Mouse (Mus musculus) B cell, adult 2 months (primary cell): ENCODE data around the gene Mxra8.

Source experiments
- DNase-seq, 2 experiments: peaks; one replicate each; pipeline ENCODE4 v3.0.0; 2022

The Mxra8 gene

GRCm38 (mm10) chr4:155837404-155838010, 2.0 kb upstream of the Mxra8 start:
- no peak for DNase-seq

- no peak for DNase-seq
Measured at GRCm38 (mm10) chr4:155838187-155839153, 1.0 kb upstream of the Mxra8 start.

GRCm38 (mm10) chr4:155840076-155841002, 859 bp downstream of the Mxra8 start:
- DNase-seq, result no peak

DNA sequence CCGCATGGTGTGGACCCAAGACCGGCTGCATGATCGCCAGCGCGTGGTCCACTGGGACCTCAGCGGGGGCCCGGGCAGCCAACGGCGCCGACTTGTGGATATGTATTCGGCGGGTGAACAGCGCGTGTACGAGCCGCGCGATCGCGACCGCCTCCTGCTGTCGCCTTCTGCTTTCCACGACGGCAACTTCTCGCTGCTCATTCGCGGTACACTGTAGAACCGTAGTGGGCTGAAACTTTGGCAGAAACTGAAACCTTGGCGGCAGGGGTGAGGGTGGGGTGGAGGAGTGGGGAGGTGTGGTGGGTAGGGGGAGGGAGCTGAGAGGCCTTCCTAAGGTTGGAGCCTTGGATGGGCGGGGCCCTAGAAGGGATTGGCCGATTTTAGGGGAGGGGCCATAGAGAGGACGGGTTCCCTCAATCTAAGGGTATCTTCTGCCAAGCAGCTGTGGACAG, 1.5 kb downstream of the Mxra8 start:
- peak; percentile 78 to 80 for DNase-seq

- peak; percentile 39 to 42 for DNase-seq
Measured at GRCm38 (mm10) chr4:155841651-155842270, 2.3 kb downstream of the Mxra8 start.

DNA sequence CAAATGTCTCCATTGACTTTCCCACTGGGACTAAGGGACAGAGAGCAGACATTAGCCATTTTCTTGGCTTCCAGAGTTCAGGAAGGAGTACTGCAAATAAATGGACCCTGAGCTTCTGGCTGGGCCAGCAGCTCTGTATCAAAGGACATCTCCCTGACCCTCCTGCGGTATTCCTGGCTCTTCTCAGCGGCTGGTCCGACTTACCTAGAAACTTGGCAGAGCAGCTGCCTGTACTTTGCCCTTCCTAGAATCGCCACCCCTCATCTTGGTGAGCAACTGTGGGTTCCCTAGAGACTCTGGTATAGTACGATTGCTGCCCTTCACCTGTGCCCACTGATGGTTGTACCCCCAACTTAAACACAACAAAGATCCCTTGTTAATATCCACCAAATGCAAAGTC, 3.8 kb downstream of the Mxra8 start:
- DNase-seq, result no peak

DNA sequence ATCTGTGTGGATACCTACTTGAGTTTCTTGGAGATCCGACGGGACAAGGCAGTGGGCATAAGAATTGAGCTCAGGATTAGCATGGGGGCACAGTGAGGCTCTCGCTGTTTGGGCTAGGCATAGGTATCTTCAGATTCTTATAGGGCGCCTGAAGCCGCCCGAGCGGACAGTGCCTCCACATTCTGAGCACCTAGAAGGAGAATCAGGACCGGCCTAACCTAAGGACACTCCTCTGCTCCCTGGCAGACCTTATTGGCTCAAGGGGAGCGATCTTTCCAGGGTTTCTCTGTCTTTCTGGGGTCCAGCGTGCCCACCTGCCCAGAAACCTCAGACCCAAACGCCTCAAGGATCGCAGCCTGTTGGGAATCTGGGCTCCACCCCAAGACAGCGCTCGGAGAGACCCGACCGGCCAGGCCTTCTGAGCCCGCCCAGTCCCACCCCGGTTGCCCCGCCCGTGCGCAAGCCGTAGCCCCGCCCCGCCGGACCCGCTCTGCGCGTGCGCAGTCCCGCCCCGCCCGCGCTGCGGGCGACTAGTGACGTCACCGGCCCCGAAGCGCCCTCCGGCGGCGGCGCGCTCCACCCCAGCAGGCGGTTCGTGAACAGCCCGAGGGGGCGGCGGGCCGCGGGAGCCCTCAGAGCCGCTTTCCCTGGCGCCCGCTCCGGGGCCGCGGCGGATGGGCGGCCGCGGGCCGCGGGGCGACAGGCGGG, 7.5 kb downstream of the Mxra8 start, which contains the start of gene Dvl1:
Dvl1 (plus strand) TSS at position 532 of the 708 bp plus-strand sequence.
- peak; percentile 97 to 99 for DNase-seq

- DNase-seq, result peak; percentile 31 to 42
Measured at GRCm38 (mm10) chr4:155847591-155848352, 8.3 kb downstream of the Mxra8 start.

DNA sequence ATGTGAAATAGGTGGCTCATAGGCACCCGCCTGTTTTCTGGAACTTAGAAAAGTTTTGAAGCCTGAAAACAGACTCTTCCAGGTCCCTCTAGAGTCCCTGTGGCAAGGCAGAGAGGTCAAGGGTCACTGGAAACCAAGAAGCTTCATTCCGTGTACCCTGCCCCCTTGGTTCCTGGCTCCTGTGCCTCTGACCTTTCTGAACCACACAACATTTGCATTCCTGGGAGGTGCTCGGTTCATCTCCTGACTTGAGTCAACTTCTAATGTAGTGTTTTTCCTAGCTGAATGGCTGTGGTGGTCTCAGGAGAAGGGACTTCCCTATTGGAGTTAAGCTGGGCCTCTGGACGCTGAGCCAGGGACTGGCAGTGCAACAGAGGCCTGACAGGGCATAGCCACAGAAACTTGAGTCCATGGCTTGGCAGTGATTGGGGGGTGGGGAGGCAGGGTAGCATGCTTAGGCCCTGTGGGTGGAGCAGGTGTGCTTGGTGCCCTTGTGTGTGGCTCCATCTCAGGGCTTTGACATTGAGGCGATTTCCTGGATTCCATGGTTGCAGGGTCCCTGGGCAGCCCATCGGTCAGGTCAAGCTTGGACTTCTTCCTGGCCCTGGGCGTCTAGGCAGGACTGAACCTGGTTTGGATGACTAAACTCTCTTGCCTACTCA, 9.1 kb downstream of the Mxra8 start:
- DNase-seq, result no peak

DNA sequence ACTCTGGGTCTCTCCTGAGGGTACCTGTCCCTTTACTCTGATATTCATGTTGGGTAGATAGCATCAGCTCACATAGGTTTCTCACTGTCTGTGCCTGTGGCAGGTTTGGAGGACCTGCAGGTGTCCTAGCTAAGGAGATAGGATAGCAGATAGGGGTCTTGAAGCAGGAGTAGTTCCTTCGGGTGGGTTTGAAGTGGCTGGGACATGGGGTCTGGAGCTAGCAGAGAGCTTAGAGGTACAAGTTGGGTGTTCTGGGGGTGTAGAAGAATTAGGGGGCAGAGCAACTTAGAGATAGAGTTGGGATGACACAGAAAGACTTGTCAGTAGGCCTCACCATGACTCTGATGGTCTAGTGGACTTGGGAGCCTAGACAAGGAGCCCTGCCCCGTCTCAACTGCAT, 9.9 kb downstream of the Mxra8 start:
- DNase-seq, result no peak

DNA sequence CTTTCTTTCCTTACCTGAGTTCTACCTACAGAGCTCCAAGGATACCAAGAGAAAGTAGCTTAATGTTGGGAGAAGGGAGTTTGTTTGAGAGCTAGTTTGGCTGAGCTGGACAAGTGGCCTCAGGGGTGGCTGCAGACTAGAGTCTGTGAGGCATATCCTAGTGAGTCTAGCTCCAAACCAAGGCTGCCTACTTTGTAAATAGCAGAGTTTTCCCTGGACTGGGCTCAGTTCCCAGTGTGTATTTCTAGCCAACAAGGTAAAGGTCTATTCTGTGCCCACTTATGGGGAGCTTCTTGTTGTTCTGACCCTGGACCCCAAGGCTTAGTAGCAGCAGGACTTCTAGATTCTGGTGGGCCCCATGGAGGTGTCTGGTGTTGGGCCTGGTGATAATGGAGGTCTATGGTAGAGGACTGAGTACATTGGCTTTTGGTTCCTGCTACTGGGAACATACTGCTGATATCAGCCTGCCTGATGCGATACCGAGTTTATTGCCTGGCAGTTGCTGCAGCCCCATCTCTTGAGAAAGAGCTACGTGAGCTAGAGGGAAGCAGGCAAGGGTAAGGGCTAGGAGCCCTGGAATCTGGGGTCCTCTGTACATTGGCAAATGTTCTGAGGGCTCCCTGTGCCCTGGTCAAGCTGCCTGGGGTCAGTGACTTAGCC, 10.4 kb downstream of the Mxra8 start:
- DNase-seq, result no peak

GRCm38 (mm10) chr4:155851368-155851767, 11.9 kb downstream of the Mxra8 start:
- DNase-seq, result no peak

GRCm38 (mm10) chr4:155851951-155852411, 12.5 kb downstream of the Mxra8 start:
- no peak for DNase-seq

DNA sequence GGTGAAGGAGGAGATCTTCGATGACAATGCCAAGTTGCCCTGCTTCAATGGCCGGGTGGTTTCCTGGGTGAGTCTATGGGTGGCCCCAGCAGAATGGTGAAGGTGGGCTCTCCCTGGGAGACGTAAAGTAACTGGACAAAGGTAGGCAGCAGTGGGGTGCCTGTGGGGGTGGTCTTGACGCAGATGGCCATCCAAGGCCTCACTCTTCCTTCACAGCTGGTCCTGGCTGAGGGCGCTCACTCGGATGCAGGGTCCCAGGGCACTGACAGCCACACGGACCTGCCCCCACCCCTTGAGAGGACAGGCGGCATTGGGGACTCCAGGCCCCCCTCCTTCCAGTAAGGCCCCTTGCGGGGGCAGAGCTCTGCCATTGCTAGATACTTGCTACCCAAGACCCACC, 13.9 kb downstream of the Mxra8 start:
- DNase-seq, result no peak

GRCm38 (mm10) chr4:155854991-155855390, 15.5 kb downstream of the Mxra8 start:
- no peak for DNase-seq

GRCm38 (mm10) chr4:155856071-155856470, 16.6 kb downstream of the Mxra8 start:
- no peak for DNase-seq

DNA sequence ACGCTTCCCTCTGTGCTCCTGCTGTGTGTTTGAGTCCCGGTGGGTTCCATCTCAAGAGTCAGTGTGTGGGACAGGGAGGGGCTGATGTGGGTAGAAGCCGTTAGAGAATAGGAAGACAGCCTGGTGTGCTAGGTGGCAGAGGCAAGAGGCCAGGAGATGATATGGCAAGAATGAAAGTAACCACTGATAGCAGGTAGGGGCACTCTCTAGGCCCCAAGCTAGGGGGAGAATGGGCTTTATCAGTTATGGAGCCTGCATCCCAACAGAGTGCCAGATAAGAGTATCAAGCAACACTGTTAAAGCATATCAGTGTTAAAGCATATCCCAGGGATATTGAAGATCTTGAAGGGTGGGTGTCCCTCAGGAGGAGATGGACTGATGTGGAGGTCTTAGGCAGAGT, 17.4 kb downstream of the Mxra8 start:
- no peak for DNase-seq

DNA sequence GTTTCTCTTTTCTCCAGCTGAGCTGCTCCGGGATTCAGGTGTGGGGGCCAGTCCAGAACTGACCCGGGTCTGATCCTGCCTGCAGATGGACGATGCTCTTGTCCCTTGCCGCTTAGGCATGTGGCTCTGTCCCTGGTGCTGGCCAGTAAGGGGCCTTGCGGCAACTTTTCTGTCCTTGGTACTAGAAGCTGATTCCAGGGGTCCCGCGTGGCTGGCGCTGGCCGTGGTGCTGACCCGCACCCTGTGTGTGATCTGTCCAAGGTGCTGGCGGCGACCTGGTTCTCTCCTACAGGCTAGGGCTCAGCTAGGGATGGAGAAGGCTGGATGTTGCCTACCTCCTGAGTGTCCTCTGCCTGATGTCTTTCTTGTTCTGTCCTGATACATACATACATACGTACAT, 19.8 kb downstream of the Mxra8 start:
- no peak for DNase-seq

GRCm38 (mm10) chr4:155861787-155862186, 22.3 kb downstream of the Mxra8 start:
- no peak for DNase-seq

DNA sequence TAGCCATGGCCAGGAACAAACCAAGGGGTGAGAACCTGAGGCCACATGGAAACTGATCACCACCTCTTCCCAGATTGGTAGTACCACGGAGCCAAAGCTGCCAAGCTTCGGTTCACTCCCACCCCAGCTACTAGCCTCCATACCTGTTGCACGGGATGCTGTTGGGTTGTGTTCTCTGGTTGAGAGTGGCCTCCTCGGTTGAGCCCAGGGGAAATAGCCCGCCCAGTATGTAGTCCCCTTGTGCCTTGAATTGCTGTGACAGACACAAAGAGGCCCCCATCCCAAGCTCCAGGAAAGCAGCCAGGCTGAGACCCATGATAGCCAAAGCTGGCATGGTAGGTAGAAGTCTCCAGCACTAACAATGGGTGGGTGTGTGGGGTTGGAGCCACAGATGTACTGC, 23.5 kb downstream of the Mxra8 start, which contains the start of gene Tas1r3:
Tas1r3 (minus strand) TSS at position 362 of the 400 bp plus-strand sequence.
- DNase-seq, result no peak
